Mouse (Mus musculus) lung, postnatal 0 days (tissue): ENCODE data around the gene Xylt1.

Source experiments
- CTCF ChIP-seq: IDR thresholded peaks from 2 replicates; pipeline ENCODE4 v1.5.1; 2016; ENCODE audit warnings: antibody characterized with exemption, mild to moderate bottlenecking
- EP300 ChIP-seq: IDR thresholded peaks from 2 replicates; pipeline ENCODE4 v1.6.1; 2016; ENCODE audit warnings: antibody characterized with exemption, mild to moderate bottlenecking, control low read depth

DNA sequence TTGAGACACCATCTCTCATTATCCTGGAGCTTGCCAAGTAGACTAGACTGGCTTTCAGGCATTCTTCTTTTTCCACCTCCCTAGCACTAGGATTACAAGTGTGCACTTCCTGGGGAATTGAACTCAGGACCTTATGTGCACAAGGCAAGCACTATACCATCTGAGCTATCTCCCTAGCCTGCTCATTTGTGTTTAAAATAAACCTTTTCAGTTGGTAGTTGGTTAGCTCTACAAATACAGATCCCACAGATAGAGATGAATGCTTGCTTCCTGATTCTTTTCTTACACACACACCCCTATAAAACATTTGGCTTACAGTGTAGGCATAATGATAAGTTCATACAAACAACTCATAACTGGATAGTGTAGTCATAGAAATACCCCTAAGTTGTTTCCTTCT, 206.0 kb downstream of the Xylt1 start:
- no peak for TF ChIP-seq EP300
- no peak for TF ChIP-seq CTCF
